9 mouse cellular contexts compared by ENCODE assay signal in the genomic region with DNA sequence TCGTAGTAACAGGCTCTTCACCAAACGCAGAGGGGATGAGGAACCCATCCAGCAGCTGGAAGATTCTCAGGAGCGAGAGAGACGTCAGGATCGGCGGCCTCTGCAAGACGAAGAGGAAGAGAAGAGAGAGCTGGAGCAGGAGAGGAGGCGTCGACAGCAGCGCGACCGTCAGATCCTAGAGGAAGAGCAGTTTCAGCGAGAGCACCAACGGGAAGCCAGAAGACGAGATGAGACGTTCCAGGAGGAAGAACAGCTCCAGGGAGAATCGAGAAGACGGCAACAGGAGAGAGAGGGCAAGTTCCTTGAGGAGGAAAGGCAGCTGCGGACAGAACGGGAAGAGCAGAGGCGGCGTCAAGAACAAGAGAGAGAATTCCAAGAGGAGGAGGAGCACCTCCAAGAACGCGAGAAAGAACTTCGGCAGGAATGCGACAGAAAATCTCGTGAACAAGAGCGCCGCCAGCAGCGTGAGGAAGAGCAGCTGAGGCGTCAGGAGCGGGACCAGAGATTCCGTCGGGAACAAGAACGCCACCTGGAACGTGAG. TPM values are rescaled to one million over a fixed set of nuclear protein-coding genes. Genes with fewer than 3 reads are reported as not detected.
A peak's percentile ranks its signal among the peaks of the same experiment; 100 is the strongest.
DNase-seq lines count a peak whose midpoint lies in the region; ATAC-seq and TF ChIP-seq lines count a peak whose summit lies in the region.
"Had no signal": no experiment of that assay in that cellular context is flagged by ENCODE, and none has a peak within 500 bp of the region (broad histone marks: within the 10 kb centered on the region; RNA-seq: fewer than 3 reads in every experiment).

No protein-coding gene starts in this region.

- H3K9me3 ChIP-seq in liver, embryonic 11.5 days (ENCODE audit: control insufficient read depth, low read length), result no peaks in the 10 kb centered on the region
- no peaks in the 10 kb centered on the region for H3K9me3 ChIP-seq in neural tube, embryonic 12.5 days

- no peaks in the 10 kb centered on the region for H3K36me3 ChIP-seq in liver, embryonic 11.5 days (ENCODE audit: control insufficient read depth, insufficient read depth, low read length)
- no peaks in the 10 kb centered on the region for H3K36me3 ChIP-seq in neural tube, embryonic 12.5 days

- no peak overlapping the region for H3K9ac ChIP-seq in liver, embryonic 11.5 days (ENCODE audit: low read depth, low read length)
- peak overlapping the region; percentile 58; the same call in 1 of the 2 replicates for H3K9ac ChIP-seq in neural tube, embryonic 12.5 days

- peaks cover 6% of the 10 kb centered on the region; the same call in 1 of the 2 replicates for H3K4me1 ChIP-seq in bone marrow macrophage, adult 2 months (ENCODE audit: control insufficient read depth, insufficient read depth, low read length)
- H3K4me1 ChIP-seq in liver, embryonic 11.5 days (replicated peaks; ENCODE audit: control insufficient read depth, insufficient read depth, low read length), result no peaks in the 10 kb centered on the region; the same call in 1 of the 2 replicates
- peaks cover 17% of the 10 kb centered on the region for H3K4me1 ChIP-seq in neural tube, embryonic 12.5 days

- TF ChIP-seq CTCF in bone marrow macrophage, adult 2 months (IDR thresholded peaks at IDR 0.05; ENCODE audit: low read depth, low read length), result no peak

- H3K27ac ChIP-seq in bone marrow macrophage, adult 2 months (ENCODE audit: insufficient read depth, low read depth, low read length), result no peak overlapping the region
- no peak overlapping the region for H3K27ac ChIP-seq in liver, embryonic 11.5 days (ENCODE audit: low read depth, low read length)
- H3K27ac ChIP-seq in neural tube, embryonic 12.5 days, result no peak overlapping the region

- TF ChIP-seq POLR2A in bone marrow macrophage, adult 2 months (IDR thresholded peaks at IDR 0.05; ENCODE audit: borderline replicate concordance, low read depth, low read length), result no peak

- peak; percentile 15 to 16 for DNase-seq in cerebellum, postnatal 10 days
- peak; percentile 6 for DNase-seq in gonadal fat pad, adult 2 months (ENCODE audit: low read depth)
- DNase-seq in kidney, adult 9 months, result peak; percentile 49
- no peak for DNase-seq in liver, embryonic 11.5 days (ENCODE audit: low spot score)
- DNase-seq in T-cell, adult 2 months (ENCODE audit: low spot score), result no peak

- peak overlapping the region; percentile 58 for H3K4me3 ChIP-seq in bone marrow macrophage, adult 2 months (ENCODE audit: insufficient read depth, low read length)
- peak overlapping the region; percentile 58 for H3K4me3 ChIP-seq in liver, embryonic 11.5 days (ENCODE audit: low read depth, low read length)
- H3K4me3 ChIP-seq in neural tube, embryonic 12.5 days, result peak overlapping the region; percentile 53

- ATAC-seq in cerebellum, adult (ENCODE audit: insufficient number of reproducible peaks, low FRiP score, low TSS enrichment), result no peak
- ATAC-seq in liver, embryonic 11.5 days (replicated peaks; ENCODE audit: low FRiP score), result no peak
- 0 out of 2 replicates have a peak, but pooled peaks have one; percentile 12 for ATAC-seq in neural tube, embryonic 12.5 days (ENCODE audit: low FRiP score, low read depth)

- H3K27me3 ChIP-seq in liver, embryonic 11.5 days (replicated peaks; ENCODE audit: control insufficient read depth, insufficient read depth, low read length), result peaks cover 64% of the 10 kb centered on the region
- H3K27me3 ChIP-seq in neural tube, embryonic 12.5 days (replicated peaks), result peaks cover 40% of the 10 kb centered on the region

- H3K4me2 ChIP-seq in liver, embryonic 11.5 days, result peak overlapping the region; percentile 80
- H3K4me2 ChIP-seq in neural tube, embryonic 12.5 days (replicated peaks), result peak overlapping the region; percentile 90

- under 1% methylated on average over 36 of the region's 36 CpGs for WGBS in liver, embryonic 11.5 days
- WGBS in neural tube, embryonic 12.5 days, result under 1% methylated on average over 36 of the region's 36 CpGs

RNA-seq across cellular contexts. Expression of a gene that starts 3.1 kb away (rescaled TPM):
- polyA plus RNA-seq in bone marrow macrophage, adult 2 months (2012; ENCODE audit: insufficient read depth, insufficient read length, missing spikeins), result 0.16 and 0.19 TPM in 2 replicates
- polyA plus RNA-seq in gonadal fat pad, adult 2 months (2012; rRNA removed), result 0.50 and 2.1 TPM in 2 replicates
- 0.11 and 0.53 TPM in 2 replicates for polyA plus RNA-seq in liver, embryonic 11.5 days (2014; fragmentation: Nextera tagmentation; extraction: Ambion mirVana)
- 1.6 and 1.9 TPM in 2 replicates for polyA plus RNA-seq in neural tube, embryonic 12.5 days (2016; fragmentation: Nextera tagmentation; extraction: Ambion mirVana)

RNA-seq across cellular contexts. Expression of a gene that starts 23.3 kb away (rescaled TPM):
- not detected in 2 replicates for polyA plus RNA-seq in bone marrow macrophage, adult 2 months (2012; ENCODE audit: insufficient read depth, insufficient read length, missing spikeins)
- 0.11 and 0.32 TPM in 2 replicates for polyA plus RNA-seq in gonadal fat pad, adult 2 months (2012; rRNA removed)
- not detected in 2 replicates for polyA plus RNA-seq in liver, embryonic 11.5 days (2014; fragmentation: Nextera tagmentation; extraction: Ambion mirVana)
- polyA plus RNA-seq in neural tube, embryonic 12.5 days (2016; fragmentation: Nextera tagmentation; extraction: Ambion mirVana), result not detected in 2 replicates
- polyA plus RNA-seq: C2C12 had no signal

RNA-seq across cellular contexts. Expression of a gene that starts 51.7 kb away (rescaled TPM):
- not detected in 2 replicates for polyA plus RNA-seq in bone marrow macrophage, adult 2 months (2012; ENCODE audit: insufficient read depth, insufficient read length, missing spikeins)
- polyA plus RNA-seq in gonadal fat pad, adult 2 months (2012; rRNA removed), result not detected in 2 replicates
- not detected in 2 replicates for polyA plus RNA-seq in liver, embryonic 11.5 days (2014; fragmentation: Nextera tagmentation; extraction: Ambion mirVana)
- polyA plus RNA-seq in neural tube, embryonic 12.5 days (2016; fragmentation: Nextera tagmentation; extraction: Ambion mirVana), result not detected in 2 replicates
- polyA plus RNA-seq: C2C12 had no signal

Comparison
In these comparisons a context has a peak if more than half of its experiments do, and no peak if none do; other contexts are left out.
1. DNase-seq: peak in cerebellum, postnatal 10 days (2 of 2), gonadal fat pad, adult 2 months (single experiment) and kidney, adult 9 months (single experiment); none in liver, embryonic 11.5 days (single experiment) and T-cell, adult 2 months (single experiment).
2. Peak in every context shown above with its lines, with median percentiles within 50 percentile points of each other: H3K4me3 ChIP-seq.